Mouse (Mus musculus): Measurements from ENCODE around the gene Igbp1. TPM values are rescaled to one million over a fixed set of nuclear protein-coding genes. Genes with fewer than 3 reads are reported as not detected.

Igbp1 gene
- polyA plus RNA-seq, 1 experiment from 2014 or later, result 17.8 TPM

DNA sequence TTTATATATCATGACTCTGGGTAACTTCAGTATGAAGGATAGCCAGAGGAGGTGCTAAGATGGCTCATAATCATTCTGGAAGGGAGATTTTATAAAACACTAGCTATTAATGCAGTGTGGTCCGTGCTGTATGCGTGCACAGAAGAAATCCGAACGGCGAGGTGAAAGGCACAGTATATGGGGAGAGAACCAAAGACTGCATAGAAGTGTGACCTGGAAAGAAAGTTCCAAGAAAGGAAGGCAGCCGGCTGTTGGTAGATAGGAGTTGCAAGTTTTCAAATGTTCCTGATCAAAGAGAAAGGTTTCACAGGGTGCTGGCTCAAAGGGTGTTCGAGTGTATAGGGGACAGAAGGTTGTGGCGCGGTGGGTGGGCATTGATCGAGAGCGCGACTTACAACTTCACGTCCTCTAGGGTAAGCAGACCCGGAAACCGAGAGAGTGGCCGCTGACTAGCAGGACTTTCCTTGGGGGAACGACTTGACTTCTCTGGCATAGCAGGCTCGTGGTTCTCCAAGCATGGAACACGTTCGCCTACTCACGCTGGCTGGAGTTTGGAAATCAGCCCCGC is 507 bp upstream of the Igbp1 start:
- no peaks in the 10 kb centered on the region for H3K4me1 ChIP-seq (ENCODE audit: insufficient read depth)
- ATAC-seq, result peak; percentile 37
- H3K9ac ChIP-seq (replicated peaks), result no peak overlapping the region
- H3K27me3 ChIP-seq (ENCODE audit: insufficient read depth, low read length), result peaks cover 2% of the 10 kb centered on the region; the same call in 1 of the 2 replicates
- no peaks in the 10 kb centered on the region for H3K36me3 ChIP-seq (replicated peaks; ENCODE audit: insufficient read depth, low read length)
- H3K27ac ChIP-seq (ENCODE audit: low read depth), result no peak overlapping the region
- 15% methylated on average over 22 of the region's 22 CpGs for WGBS (ENCODE audit: insufficient replicate concordance)
- peak overlapping the region; percentile 70 for H3K4me2 ChIP-seq (ENCODE audit: low read depth, low read length)
- no peak for DNase-seq
- TF ChIP-seq CTCF (IDR thresholded peaks at IDR 0.05; ENCODE audit: low read depth) (no peak), EP300 (IDR thresholded peaks at IDR 0.05; ENCODE audit: low read depth) (no peak)
- peak overlapping the region; percentile 67 for H3K4me3 ChIP-seq (ENCODE audit: low read depth, low read length)
- no peaks in the 10 kb centered on the region for H3K9me3 ChIP-seq (ENCODE audit: low read length)

DNA sequence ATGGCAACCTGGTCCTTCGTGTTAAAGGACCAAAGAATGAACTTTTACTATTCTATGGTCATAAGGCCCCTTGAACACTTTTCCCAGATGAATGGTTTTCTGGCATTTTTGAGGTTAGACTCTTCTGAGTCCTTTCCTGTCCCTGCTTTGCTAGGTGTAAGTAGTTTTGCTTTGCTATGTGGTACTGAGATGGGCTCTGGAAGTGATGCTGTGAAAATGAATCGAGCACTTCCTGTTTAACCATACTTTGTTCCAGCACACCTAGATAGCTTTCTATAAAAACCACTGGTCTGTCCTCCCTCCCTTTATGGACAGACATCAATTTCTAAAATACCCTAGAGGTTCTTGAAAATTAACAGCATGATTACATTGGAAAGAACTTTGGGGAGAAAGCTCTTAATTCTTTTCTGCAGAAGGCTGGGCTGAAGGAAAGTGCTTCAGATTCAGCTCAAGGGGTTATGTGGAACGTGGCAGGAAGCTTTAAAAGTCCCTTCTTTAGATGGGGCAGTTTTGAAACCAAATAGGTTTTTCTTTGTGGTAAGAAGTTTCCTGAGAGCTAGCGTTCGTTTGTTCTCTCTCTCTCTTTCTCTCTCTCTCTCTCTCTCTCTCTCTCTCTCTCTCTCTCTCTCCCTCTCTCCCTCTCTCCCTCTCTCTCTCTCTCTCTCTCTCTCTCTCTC is 10.2 kb downstream of the Igbp1 start:
- Histone ChIP-seq H3K9me3 (ENCODE audit: low read length) (no peaks in the 10 kb centered on the region), H3K4me2 (ENCODE audit: low read depth, low read length) (no peak overlapping the region), H3K36me3 (replicated peaks; ENCODE audit: insufficient read depth, low read length) (no peaks in the 10 kb centered on the region), H3K9ac (replicated peaks) (no peak overlapping the region), H3K27me3 (ENCODE audit: insufficient read depth, low read length) (no peaks in the 10 kb centered on the region), H3K4me1 (ENCODE audit: insufficient read depth) (no peaks in the 10 kb centered on the region), H3K27ac (ENCODE audit: low read depth) (no peak overlapping the region), H3K4me3 (ENCODE audit: low read depth, low read length) (no peak overlapping the region)
- TF ChIP-seq CTCF (IDR thresholded peaks at IDR 0.05; ENCODE audit: low read depth) (no peak), EP300 (IDR thresholded peaks at IDR 0.05; ENCODE audit: low read depth) (no peak)
- WGBS (ENCODE audit: insufficient replicate concordance), result 59% methylated on average over 5 of the region's 5 CpGs
- no peak for DNase-seq
- ATAC-seq, result no peak

DNA sequence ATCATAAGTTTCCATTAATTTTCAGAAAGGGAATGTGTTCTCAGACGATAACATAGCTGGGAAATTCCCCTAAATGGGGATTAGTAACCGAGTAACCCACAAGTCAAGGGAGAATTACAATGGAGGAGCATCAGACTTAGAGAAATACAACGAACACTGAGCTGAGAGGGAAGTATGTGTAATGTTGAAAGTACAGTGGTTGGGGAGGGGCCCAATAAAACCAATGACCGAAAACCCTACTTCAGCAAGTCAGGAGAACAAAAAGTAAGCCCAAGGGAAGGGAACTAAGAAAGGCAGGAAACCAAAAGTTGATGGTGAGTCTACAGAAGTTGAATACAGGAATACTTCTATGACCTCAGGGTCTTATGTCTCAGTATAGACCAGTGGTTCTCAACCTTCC is 14.1 kb downstream of the Igbp1 start:
- H3K9ac ChIP-seq (replicated peaks), result no peak overlapping the region
- H3K4me3 ChIP-seq (ENCODE audit: low read depth, low read length), result no peak overlapping the region
- H3K27ac ChIP-seq (ENCODE audit: low read depth), result no peak overlapping the region
- H3K27me3 ChIP-seq (ENCODE audit: insufficient read depth, low read length), result no peaks in the 10 kb centered on the region
- H3K9me3 ChIP-seq (ENCODE audit: low read length), result no peaks in the 10 kb centered on the region
- ATAC-seq, result no peak
- no peaks in the 10 kb centered on the region for H3K36me3 ChIP-seq (replicated peaks; ENCODE audit: insufficient read depth, low read length)
- no peak overlapping the region for H3K4me2 ChIP-seq (ENCODE audit: low read depth, low read length)
- TF ChIP-seq CTCF (IDR thresholded peaks at IDR 0.05; ENCODE audit: low read depth) (no peak), EP300 (IDR thresholded peaks at IDR 0.05; ENCODE audit: low read depth) (no peak)
- H3K4me1 ChIP-seq (ENCODE audit: insufficient read depth), result no peaks in the 10 kb centered on the region
- DNase-seq, result no peak
- WGBS (ENCODE audit: insufficient replicate concordance), result 73% methylated on average over 4 of the region's 4 CpGs

DNA sequence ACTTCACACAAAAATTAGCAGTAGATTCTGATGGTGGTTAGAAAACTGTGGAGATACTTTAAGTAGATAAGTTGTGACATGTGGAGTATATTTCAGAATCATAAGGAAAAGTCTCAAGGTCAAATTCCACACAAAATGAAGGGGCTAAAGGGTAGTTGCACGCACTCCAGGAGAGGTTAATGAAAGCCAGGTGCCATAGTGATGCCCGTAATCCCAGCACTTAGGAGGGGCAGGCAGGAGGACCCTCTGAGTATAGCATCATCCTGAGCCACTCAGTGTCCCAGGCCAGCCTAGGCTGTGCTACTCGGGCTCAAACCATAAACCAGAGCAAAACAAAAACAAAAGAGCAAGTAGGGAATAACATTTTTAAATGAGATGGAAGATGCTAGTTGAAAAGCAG is 15.8 kb downstream of the Igbp1 start:
- Histone ChIP-seq H3K4me3 (ENCODE audit: low read depth, low read length) (no peak overlapping the region), H3K27me3 (ENCODE audit: insufficient read depth, low read length) (no peaks in the 10 kb centered on the region), H3K27ac (ENCODE audit: low read depth) (no peak overlapping the region), H3K4me2 (ENCODE audit: low read depth, low read length) (no peak overlapping the region), H3K9me3 (ENCODE audit: low read length) (no peaks in the 10 kb centered on the region), H3K9ac (replicated peaks) (no peak overlapping the region), H3K36me3 (replicated peaks; ENCODE audit: insufficient read depth, low read length) (no peaks in the 10 kb centered on the region), H3K4me1 (ENCODE audit: insufficient read depth) (no peaks in the 10 kb centered on the region)
- no peak for ATAC-seq
- TF ChIP-seq EP300 (IDR thresholded peaks at IDR 0.05; ENCODE audit: low read depth), result no peak
- 82% methylated on average over 3 of the region's 3 CpGs for WGBS (ENCODE audit: insufficient replicate concordance)
- DNase-seq, result no peak

DNA sequence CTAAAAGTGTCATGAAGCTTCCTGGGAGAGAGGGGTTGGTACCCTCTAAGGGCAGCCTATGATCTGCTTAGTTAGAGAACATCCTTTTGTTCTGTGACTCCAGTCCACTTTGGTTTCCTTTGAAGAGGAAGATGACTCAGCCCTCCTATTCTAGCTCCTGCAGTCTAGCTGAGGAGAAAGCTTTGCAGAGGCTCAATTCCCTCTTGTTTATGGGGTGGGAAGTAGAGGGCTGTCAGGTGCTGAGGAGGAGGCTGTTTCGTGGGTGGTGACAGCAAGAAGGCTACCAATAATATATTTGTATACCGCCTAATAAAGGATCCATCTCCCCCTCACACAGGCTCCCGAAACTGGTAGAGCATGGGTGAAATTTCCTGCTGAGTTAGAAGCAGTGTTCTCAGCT is 22.6 kb downstream of the Igbp1 start:
- no peak overlapping the region for H3K4me2 ChIP-seq (ENCODE audit: low read depth, low read length)
- no peak overlapping the region for H3K9ac ChIP-seq (replicated peaks)
- H3K27ac ChIP-seq (ENCODE audit: low read depth), result no peak overlapping the region
- TF ChIP-seq CTCF (IDR thresholded peaks at IDR 0.05; ENCODE audit: low read depth) (no peak), EP300 (IDR thresholded peaks at IDR 0.05; ENCODE audit: low read depth) (no peak)
- DNase-seq, result no peak
- 90% methylated on average over 3 of the region's 3 CpGs for WGBS (ENCODE audit: insufficient replicate concordance)
- no peak overlapping the region for H3K4me3 ChIP-seq (ENCODE audit: low read depth, low read length)
- no peak for ATAC-seq
- H3K4me1 ChIP-seq (ENCODE audit: insufficient read depth), result no peaks in the 10 kb centered on the region
- H3K36me3 ChIP-seq (replicated peaks; ENCODE audit: insufficient read depth, low read length), result peaks cover 3% of the 10 kb centered on the region; the same call in 1 of the 2 replicates
- no peaks in the 10 kb centered on the region for H3K9me3 ChIP-seq (ENCODE audit: low read length)
- no peaks in the 10 kb centered on the region; the same call in 1 of the 2 replicates for H3K27me3 ChIP-seq (ENCODE audit: insufficient read depth, low read length)

DNA sequence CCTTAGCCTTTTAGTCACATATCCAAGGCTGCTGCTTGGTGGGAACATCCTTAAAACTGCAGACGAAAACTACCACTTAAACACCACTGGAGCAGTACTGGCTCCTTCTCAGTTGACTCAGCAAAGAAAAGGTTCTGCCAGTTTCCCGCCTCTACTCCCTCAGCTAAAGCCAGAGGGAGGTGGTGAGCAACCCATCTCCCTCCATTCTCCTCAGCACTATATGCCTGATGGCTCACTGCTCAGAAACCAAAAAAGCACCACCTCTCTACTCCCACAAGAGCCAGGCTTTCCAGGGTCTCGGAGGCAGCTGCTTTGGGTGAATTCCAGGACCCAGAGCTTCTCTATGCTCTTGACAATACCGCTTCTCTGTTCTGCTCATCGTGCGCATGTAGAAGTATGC is 23.5 kb downstream of the Igbp1 start:
- H3K4me1 ChIP-seq (ENCODE audit: insufficient read depth), result no peaks in the 10 kb centered on the region
- no peaks in the 10 kb centered on the region for H3K9me3 ChIP-seq (ENCODE audit: low read length)
- H3K4me2 ChIP-seq (ENCODE audit: low read depth, low read length), result no peak overlapping the region
- no peaks in the 10 kb centered on the region; the same call in 1 of the 2 replicates for H3K27me3 ChIP-seq (ENCODE audit: insufficient read depth, low read length)
- no peak overlapping the region for H3K4me3 ChIP-seq (ENCODE audit: low read depth, low read length)
- DNase-seq (no peak), ATAC-seq (no peak)
- WGBS (ENCODE audit: insufficient replicate concordance), result 84% methylated on average over 6 of the region's 6 CpGs
- TF ChIP-seq CTCF (IDR thresholded peaks at IDR 0.05; ENCODE audit: low read depth) (no peak), EP300 (IDR thresholded peaks at IDR 0.05; ENCODE audit: low read depth) (no peak)
- H3K9ac ChIP-seq (replicated peaks), result no peak overlapping the region
- no peak overlapping the region for H3K27ac ChIP-seq (ENCODE audit: low read depth)
- H3K36me3 ChIP-seq (replicated peaks; ENCODE audit: insufficient read depth, low read length), result peaks cover 3% of the 10 kb centered on the region; the same call in 1 of the 2 replicates
